Mouse (Mus musculus) kidney, adult 2 months (tissue): Measurements from ENCODE around the gene Olfr730.

Source experiments
- CTCF ChIP-seq: fragments of 200-500 bp; conservative IDR thresholded peaks from 2 replicates; pipeline ENCODE4 v1.5.1; 2011; ENCODE audit warnings: low read depth, mild to moderate bottlenecking, control low read depth, low read length, moderate library complexity, mixed read lengths; ENCODE audit not compliant: insufficient read depth, insufficient read length
- POLR2A ChIP-seq: fragments of 200-500 bp; IDR thresholded peaks from one replicate; pipeline ENCODE4 v1.6.1; 2011; ENCODE audit warnings: low read depth, low read length, control low read depth

GRCm38 (mm10) chr14:50142580-50142979, 45.4 kb downstream of the Olfr730 start, which contains the start of gene Olfr728:
- TF ChIP-seq CTCF (no peak), POLR2A (no peak)
